Mouse (Mus musculus) lung, postnatal 36 days (tissue): Measurements from ENCODE around the gene Gm5134.

Source experiments
- DNase-seq: peaks from one replicate; pipeline ENCODE4 v3.0.0; 2022; ENCODE audit warnings: mixed read lengths

The Gm5134 gene

DNA sequence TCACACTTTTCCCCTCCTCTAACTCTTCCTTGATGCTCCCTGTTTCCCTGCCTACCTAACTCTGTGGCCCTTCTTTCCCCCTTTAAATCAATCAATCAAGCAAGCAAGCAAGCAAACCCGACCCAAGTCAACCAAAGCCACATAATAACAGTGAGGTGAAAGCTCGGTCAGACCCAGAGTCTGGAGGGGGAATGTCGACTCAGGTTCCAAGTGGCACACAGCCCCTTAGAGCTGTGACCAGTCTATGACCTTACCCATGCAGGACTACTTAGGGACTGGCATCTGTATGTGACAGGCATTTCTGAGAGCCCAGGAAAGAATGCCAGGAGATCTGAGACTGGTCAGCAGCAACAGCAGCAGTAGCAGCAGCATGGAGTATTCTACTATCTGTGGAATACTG is 42.0 kb downstream of the Gm5134 start:
- no peak for DNase-seq

DNA sequence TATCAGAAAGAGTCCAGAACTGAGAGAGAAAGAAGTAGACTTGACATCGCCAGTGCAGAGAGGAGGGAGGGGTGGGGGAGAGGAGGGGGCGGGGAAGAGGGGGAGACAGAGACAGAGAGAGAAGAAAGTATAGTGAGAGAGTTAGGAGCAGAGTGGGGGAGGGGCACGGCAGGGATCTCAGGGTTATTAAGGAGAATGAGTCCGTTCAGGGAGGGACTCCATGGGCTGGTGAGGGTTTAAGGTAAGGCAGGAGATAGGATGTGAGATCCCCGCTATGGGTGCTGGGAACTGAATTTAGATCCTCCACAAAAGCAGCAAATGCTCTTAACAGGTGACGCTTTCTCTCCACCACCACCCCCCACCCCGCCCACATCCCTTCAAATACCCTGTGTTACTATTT is 46.8 kb downstream of the Gm5134 start:
- no peak for DNase-seq

DNA sequence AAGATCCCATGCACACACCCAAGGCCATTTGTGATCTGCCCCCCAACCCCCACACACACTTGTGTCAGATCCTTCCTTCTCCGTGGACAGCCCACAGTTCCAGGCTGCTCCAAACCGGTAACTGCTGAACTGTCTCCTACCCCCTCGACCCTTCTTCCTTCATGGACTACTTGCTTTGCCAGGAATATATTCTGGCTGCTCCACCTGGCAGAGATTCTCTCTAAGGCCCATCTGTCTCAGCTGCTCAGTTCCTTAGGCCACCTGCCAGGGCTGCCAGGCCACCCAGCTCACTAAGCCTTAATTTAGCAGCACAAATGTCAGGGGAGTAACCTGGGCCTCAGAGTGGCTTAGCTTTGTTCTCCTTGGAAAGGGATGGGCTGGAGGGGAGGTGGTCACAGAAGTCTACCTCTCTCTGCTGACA is 47.8 kb downstream of the Gm5134 start:
- no peak for DNase-seq

DNA sequence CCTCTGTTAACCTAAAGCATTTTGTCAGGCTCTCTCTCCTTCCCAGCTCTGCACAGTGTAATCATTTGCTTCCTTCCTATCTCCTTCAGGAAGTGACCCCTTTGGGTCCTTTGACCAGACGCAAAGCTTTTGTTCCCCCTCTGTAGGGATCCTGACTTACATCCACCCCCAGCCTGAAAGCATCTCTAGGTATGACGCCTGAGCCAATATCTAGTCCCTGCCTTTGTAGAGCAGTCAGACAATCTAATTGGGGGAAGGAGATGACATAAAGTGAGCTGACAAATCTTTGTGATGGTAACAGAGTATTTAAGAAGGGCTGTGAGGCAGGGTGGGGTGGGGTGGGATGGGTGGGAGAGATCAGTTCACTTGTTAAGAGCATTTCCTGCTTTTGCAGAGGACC is 48.3 kb downstream of the Gm5134 start:
- DNase-seq: no peak

DNA sequence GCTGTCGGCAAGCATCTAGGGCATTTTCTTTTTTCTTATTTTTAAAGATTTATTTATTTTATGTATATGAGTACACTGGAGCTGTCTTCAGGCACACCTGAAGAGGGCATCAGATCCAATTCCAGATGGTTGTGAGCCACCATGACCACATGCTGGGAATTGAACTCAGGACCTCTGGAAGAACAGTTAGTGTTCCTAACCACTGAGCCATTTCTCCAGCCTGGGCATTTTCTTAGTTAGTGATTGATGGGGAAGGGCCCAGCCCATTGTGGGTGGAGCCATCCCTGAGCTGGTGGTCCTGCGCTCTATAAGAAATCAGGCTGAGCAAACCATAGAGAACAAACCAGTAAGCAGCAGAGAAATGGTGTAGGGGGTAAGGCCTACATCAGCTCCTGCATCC is 48.9 kb downstream of the Gm5134 start:
- DNase-seq: no peak

DNA sequence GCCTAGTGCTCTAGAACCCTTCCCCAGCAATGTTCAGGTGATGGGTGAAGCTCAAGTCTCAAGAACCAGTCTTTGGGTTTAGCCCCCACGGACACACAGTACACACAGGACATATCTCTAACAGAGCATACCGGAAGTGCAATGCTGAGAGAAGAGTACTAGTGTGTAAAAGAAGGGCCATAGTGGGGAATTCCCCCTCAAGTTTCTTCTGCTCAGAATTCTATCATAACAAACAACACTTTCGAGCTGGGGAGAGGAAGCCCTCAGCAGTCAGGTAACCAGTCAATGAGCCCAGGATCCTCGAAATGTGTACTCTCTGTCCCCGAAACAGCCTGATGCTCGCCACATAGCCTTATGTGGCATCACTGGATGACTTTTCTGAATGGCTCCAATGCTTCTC is 52.1 kb downstream of the Gm5134 start:
- no peak for DNase-seq

DNA sequence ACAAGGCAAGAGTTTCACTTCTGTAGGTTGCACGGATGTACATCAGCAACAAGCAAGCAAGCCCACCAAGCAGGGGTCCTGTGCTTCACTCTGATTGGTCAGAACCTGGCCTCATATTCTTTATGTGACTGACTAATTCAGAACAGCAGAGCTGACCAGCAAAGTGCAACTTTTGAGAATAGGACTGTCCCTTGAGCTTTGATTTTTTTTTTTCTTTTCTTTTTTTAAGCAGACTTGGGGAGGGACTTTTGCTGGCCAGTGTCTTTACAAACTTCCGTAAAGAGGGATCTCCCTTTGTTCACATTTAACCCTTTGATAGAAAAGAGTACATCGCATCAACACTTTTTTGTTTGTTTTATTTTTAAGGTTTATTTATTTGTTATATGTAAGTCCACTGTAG is 55.5 kb downstream of the Gm5134 start:
- DNase-seq: no peak

DNA sequence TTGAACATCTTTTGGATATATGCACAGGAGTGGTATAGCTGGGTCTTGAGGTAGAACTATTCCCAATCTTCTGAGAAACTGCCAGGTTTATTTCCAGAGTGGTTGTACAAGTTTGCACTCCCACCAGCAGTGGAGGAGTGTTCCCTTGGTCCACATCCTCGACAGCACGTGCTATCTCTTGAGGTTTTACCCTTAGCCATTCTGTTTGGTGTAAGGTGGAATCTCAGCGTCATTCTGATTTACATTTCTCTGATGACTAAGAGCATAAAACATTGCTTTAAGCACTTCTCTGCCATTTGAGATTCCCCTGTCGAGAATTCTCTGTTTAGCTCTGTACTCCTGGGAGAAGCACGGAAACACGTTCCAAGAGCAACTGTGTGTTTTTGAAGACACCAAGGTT is 58.6 kb downstream of the Gm5134 start:
- no peak for DNase-seq

DNA sequence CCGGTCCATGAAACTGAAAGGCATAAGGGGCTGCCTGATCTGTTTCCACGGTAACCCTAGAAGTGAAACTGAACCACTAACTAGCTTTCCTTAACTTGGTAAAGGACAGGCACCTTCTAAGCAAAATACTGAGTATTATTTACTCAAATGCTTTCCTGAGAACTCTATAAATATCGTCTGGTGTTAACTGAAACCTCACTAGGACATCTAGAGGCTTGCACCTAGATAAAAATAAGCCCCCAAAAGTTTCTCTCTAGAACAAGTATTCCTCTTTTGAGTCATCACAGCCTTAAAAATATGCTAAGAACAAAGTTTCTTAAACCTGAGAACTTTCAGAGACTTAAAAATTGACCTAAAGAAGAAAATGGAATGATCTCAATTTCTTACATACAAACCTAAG is 62.6 kb downstream of the Gm5134 start:
- DNase-seq: no peak

DNA sequence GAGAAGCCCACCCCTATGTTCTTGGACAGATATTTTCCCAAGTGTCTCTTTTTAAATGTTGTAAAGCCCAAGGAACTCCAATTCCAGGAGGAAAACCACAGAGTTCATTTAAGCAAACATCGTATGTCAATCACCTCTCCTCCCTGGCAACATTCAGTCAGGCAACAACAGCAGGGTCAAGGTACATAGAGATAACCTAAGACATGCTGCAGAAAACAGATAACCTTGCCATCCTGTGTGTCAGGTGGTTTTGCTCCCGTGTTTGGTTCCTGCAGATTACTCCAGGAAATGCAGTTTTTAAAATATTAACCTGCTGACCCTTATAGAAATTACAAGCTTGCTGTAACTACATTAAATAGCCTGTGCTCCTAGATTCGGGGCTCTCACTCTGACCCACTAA is 67.4 kb downstream of the Gm5134 start:
- DNase-seq: no peak

DNA sequence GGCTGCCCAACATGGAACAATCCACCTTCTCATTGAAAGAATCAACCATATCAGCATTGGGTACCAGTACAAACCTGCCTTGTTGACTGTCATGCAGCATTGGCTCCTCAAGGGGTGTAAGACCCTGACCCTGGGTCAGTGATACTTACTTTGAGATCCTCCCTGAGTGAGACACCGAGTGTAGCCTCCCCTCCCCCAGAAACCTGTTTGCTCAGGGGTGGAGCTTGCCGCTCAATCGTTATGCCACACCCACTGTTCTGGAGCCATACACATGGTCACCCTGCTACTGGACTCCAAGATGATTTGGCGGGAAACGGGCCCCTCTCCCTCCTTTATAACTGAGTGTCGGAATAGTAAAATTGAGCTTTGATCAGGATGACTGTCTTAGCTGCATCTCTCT is 69.6 kb downstream of the Gm5134 start:
- DNase-seq: no peak

DNA sequence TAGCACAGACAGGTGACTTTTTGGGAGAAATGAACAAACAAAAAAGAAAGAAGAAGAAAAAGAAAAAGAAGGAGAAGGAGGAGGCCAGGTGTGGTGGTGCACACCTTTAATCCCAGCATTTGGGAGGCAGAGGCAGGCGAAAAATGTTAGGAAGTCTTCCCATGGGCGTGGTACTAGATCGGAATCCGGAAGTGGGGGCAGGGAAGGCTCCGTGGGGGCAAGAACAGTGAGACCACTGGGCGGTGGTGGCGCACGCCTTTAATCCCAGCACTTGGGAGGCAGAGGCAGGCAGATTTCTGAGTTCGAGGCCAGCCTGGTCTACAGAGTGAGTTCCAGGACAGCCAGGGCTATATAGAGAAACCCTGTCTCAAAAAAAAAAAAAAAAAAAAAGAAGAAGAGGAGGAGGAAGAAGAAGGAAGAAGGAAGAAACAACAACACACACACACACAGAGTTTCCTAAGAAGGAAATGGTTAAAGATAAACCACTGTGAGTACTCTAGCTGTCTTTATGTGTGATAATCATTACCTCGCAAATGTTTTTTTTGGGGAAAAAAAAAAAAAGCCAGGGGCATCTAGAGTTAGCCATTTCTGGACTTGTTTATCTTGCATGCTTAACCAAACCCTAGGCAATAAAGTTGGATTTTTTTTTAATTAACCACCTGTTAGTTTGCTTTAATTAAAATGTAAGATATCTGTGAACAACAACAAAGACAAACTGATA is 71.3 kb downstream of the Gm5134 start:
- DNase-seq: no peak

DNA sequence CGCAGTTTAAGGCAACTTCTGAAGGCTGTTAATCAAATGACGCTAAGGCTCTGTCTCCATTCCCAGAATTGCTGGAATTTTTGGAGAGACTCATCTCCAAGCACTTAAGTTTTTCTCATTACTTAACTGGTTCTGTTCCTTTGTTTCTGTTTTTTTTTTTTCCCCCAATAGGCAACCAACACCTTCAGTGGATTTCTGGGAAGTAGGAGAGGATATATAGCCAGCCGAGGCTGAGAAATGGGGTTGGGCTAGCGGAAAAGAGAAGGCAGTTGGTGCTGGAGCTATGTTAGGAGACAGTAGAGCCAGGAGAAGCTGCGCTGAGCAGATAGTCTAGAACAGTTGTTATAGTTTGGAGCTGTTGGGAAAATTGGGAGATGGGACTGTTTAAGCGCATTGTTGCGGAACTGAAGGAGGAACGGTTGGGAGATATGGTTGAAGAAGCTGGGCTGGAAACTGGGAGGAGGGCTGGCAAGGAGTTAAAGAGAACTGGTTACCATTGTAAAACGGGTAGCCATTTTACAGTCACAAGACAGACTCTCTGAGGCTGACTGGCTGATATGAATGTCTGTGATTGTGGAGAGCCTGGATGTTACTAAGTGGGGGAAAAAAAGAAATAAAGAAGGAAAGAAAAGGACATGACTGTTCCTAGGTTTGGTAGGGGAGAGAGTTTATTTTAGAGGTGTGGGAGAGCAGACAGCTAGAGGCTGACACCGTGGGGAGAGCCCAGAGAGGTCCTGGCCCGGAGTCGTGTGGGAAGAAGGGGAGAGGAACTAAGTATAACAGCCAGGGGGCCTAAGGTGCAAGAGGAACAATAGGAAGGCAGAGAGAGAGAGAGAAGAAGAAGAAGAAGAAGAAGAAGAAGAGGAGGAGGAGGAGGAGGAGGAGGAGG is 73.1 kb downstream of the Gm5134 start:
- no peak for DNase-seq

DNA sequence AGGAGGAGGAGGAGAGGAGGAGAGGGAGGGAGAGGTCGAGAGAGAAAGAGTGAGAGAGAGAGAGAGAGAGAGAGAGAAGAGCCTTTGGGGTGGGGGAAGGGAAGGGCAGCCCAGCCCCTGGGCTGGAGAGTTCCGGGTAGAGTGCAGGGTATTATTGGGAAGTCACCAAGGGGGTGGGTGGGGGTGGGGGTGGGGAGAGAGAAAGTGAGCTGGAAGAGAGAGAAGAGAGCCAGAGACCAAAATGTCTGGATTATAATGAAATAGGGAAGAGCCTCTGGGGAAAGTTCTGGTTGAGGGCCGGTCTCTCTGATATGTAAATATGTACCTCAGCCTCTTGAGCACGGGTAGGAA is 73.7 kb downstream of the Gm5134 start:
- DNase-seq: peak; percentile 8

DNA sequence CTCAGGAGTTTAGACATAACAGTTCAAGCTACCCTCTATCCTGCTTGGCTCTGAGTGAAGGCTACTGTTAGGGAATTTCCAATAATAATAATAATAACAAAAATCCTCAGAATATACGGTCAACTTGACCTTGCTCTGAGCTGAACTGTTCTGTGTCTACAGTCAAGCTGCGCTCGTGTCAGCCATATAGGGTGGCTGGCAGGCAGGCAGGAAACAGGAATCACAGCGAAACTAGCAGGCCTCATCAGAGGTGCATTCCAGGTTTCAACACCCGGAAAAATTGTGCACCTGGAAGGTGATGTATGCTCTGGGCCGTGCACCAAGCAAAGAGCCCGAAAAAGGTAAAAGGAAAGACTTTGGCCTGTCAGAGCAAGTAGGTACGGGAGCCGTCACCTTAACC is 74.1 kb downstream of the Gm5134 start:
- no peak for DNase-seq

DNA sequence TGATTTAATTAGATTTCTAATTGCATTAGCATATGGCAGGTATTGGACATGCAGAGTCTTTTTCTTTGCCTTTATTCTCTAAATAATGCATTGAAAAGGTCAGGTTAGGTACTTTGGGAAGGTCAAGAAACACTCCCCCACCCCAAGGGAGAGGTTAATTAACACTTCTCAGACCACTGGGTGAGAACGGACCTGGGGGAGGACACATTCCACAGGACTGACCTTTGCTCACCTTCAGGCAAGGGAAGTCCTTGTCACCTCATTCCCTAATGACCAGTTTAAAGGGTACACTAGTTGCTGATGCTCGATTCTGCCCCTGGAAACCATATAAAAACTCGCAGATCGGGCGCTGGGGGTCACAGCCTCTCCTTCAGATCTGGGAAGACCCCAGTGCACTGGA is 75.0 kb downstream of the Gm5134 start:
- DNase-seq: no peak

DNA sequence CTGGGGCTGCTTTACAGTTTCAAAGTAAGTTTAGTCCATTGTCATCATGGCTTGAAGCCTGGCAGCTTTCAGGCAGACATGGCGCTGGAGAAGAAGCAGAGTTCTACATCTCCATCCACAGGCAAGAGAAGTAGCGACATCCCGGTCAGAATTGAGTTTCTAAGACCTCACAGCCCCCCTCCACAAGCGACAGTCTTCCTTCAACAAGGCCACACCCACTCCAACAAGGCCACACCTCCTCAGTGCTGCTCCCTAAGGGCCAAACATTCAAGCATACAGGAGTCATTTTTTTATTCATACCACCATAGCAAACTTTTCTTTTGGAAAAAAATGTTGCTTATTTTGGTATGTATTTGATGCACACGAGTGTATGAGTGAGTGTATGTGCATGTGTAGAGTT is 76.2 kb downstream of the Gm5134 start:
- DNase-seq: no peak

DNA sequence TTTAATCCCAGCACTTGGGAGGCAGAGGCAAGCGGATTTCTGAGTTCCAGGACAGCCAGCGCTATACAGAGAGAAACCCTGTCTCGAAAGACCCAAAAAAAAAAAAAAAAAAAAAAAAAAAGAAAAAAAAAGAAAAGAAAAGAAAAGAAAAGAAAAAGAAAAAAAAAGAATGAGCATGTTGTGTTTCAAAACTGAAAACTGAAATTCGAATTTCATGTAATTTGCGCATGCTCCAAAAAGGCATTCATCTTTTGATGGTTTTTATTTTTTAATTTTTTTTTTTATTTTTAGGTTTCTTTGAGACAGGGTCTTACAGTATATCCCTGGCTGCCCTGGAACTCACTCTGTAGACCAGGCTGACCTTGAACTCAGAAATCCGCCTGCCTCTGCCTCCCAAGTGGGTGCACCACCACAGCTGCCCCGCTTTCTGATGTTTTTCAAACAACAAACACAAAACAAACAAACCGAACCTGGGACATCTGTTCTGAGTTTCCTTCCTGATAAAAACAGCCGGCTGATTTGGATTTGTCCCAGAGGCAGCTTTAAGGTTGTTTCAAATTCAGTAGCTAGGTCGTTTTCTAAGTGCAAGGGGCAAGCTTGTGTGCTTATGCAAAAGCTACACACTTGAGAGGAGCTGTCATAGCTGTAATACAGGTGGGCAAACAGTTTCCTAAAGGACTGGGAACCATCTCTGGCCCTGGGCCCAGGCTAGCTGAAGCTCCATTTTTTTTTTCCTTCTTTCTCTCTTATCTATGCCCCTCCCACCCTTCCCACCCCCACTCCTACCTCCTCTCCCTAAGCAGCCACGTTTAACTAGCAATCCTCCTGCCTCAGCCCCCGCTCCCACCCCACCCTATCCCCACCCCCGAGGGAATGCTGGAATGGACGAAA is 77.4 kb downstream of the Gm5134 start:
- peak; percentile 32 for DNase-seq

DNA sequence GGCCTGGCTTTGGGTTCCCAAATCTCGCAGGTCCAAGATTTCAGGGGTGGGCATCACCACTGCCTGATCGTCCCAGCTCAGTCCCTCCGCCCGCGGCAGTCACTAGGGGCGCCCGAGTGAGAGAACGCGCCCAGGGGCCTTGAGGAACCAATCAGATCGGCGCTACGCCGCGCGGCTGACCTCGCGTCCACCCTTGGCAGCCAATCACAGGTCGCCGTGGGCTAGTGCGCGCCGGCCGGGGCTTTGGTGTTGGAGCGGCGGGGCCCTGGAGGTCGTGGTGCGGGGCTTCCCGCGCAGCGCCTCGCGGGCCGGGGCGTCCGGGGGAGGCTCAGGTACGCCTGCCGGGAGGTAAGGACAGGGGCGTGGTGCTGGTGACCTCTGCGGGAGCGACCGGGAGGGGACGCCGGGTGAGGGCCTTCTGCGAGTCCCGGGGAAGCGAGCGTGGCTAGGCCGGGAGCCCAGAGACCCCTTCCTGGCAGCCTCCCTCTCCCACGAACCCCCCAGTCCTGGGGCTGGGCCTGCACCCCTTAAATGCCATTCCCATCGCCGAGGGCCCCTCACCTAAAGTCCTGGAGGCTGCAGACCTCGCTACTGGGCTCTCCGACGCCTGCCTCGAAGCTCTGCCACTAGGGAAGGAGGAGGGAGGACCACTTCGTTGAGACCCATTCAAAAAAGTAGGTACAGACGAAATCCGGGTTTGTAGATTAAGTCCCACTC is 78.2 kb downstream of the Gm5134 start, which contains the start of gene Zfp280b:
Zfp280b (plus strand) TSS at position 249 of the 717 bp plus-strand sequence.
- DNase-seq: peak; percentile 97

DNA sequence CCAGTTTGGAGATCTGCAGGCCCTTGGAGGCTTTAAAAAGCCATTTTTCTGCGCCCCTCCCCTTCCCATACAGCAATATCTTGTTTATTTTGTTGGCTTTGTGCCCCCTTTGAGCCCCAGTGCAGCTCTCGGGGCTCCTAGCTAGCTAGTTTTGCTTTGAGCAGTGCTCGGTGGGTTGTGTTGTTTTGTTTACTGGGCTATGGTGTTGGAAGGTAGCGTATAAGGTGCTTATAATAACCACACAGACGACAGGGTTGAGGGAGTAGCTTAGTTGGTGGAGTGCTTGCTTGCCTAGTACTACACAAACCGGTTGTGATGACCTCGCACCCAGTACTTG is 78.8 kb downstream of the Gm5134 start:
- DNase-seq: peak; percentile 3

DNA sequence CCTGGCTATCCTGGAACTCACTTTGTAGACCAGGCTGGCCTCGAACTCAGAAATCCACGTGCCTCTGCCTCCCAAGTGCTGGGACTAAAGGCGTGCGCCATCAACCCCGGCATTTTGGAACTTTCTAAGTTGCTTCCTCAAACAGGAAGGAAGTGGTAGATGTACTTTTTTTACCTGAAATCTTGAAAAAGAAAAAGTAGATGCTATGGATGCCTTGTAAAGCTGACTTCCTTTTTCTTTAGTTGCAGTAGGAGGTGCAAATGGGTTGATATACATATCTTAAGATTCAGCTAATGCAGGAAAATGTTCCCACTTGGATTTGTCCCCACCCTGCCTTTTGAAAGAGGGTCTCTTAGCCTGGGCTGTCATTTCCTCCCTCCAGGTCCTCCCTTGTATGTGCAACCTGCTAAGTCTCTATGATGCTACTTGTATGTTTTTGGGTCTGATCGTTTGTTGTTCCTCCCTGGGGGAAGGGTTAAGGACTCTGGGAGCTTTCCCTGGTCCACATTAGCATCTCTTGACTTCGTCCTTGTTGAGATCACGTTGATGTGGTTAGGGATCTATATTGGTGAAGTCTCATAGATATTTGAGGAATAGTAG is 79.8 kb downstream of the Gm5134 start:
- no peak for DNase-seq

DNA sequence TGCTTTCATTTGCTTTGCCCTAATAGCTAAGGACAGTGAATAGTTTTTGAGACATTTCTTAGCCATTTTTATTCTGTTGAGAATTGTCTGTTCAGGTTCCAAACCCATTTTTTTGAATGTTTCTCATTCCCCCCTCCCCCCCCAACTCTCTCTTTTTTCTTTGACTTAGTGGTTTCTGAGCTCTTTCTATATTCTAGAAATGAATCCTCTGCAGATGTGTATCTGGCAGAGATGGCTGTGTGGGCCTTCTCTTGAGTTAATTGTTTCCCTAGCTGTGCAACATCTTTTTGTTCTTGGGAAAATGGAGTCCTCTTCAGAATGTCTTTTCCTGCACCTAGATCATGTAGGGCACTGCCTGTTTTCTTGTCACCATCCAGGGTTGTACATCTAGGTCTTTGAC is 81.0 kb downstream of the Gm5134 start:
- DNase-seq: no peak
